Mouse (Mus musculus): ENCODE measurements at regions not wholly inside any gene's neighbourhood (a gene's known extent, or its start where the extent isn't known, plus 50 kb on each side); places are given as distances from the start of the nearest gene placed in this dataset.

DNA sequence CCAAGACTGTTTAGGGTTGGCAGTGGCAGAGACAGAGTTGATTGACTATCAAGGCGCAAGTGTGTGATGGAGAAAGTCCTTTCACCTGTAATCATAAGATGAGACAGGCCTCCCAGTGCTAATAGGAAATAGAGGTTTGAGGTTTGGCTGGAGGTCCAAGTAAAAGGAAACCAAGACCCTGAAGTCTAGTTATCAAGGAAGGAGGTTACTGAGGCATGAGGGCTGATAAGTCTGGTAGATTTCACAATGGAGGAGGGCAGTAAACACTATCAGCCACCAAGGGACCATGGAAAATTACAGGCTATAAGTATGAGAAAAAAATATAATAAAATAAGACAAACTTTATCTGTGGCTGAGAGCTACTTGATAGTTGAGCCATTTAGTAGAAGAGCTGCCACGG, 52.1 kb upstream of the Cadm1 start:
- no peak for TF ChIP-seq CTCF (conservative IDR thresholded peaks at IDR 0.05; ENCODE audit: low read length)
- no peak for TF ChIP-seq POU5F1 (IDR thresholded peaks at IDR 0.05; ENCODE audit: borderline replicate concordance, low read length)
- no peak for TF ChIP-seq NANOG (IDR thresholded peaks at IDR 0.05; ENCODE audit: borderline replicate concordance, low read length)

Data from E14TG2a.4 (cell line).